Mouse (Mus musculus) liver, embryonic 14.5 days (tissue): ENCODE measurements at regions not wholly inside any gene's neighbourhood (a gene's known extent, or its start where the extent isn't known, plus 50 kb on each side); places are given as distances from the start of the nearest gene placed in this dataset.
A peak's percentile ranks its signal among the peaks of the same experiment; 100 is the strongest.

Experiments used
- ATAC-seq: fragments of 200-750 bp; cut with Nextera tagmentation; 2 replicates; pipeline ENCODE4 v1.8.0; 2017; ENCODE audit warnings: moderate number of reproducible peaks, mild to moderate bottlenecking, moderate library complexity; ENCODE audit not compliant: insufficient read depth
- DNase-seq, 3 experiments: peaks; one replicate each; pipeline ENCODE4 v3.0.0-alpha.2; 2012 to 2013; ENCODE audit warnings: low read depth in 3 of 3, low spot score in 3 of 3
- H3K27ac ChIP-seq: fragments of 300-500 bp; sonication (generic); 2 replicates; pipeline ENCODE4 v1.5.1; 2014; ENCODE audit warnings: moderate library complexity, mild to moderate bottlenecking, control low read depth, inconsistent platforms
- H3K27me3 ChIP-seq: fragments of 300-500 bp; sonication (generic); 2 replicates; pipeline ENCODE4 v1.6.1; 2014; ENCODE audit warnings: mild to moderate bottlenecking, low read length, moderate library complexity; ENCODE audit not compliant: control insufficient read depth, insufficient read depth
- H3K36me3 ChIP-seq: fragments of 300-500 bp; sonication (generic); replicated peaks from 2 replicates; pipeline ENCODE4 v1.6.1; 2014; ENCODE audit warnings: low read depth; ENCODE audit not compliant: control insufficient read depth, insufficient read depth
- H3K4me1 ChIP-seq, 2 experiments: fragments of 200-500 bp in 1 of 2; fragments of 300-500 bp in 1 of 2; sonication (generic) in 1 of 2; replicated peaks; 2 replicates each; pipeline ENCODE4 v1.6.1; 2012 to 2014; ENCODE audit warnings: antibody characterized with exemption in 1 of 2, inconsistent platforms in 1 of 2, low read length in 1 of 2; ENCODE audit not compliant: control insufficient read depth in 2 of 2, insufficient read depth in 2 of 2
- H3K4me2 ChIP-seq: fragments of 300-500 bp; sonication (generic); 2 replicates; pipeline ENCODE4 v1.6.1; 2014; ENCODE audit warnings: low read depth, mild to moderate bottlenecking, control low read depth, moderate library complexity
- H3K4me3 ChIP-seq, 2 experiments: fragments of 200-500 bp in 1 of 2; fragments of 300-500 bp in 1 of 2; sonication (generic) in 1 of 2; 2 replicates each; pipeline ENCODE4 v1.5.1; 2012 to 2014; ENCODE audit warnings: low read depth in 2 of 2, low read length in 2 of 2, mild to moderate bottlenecking in 2 of 2, control low read depth in 1 of 2, inconsistent platforms in 1 of 2, moderate library complexity in 1 of 2; ENCODE audit not compliant: insufficient read depth in 1 of 2
- H3K9ac ChIP-seq: fragments of 300-500 bp; sonication (generic); replicated peaks from 2 replicates; pipeline ENCODE4 v1.6.1; 2014; ENCODE audit warnings: mild to moderate bottlenecking, control low read depth, moderate library complexity
- H3K9me3 ChIP-seq: fragments of 300-500 bp; sonication (generic); 2 replicates; pipeline ENCODE4 v1.6.1; 2016; ENCODE audit warnings: low read length, mixed read lengths; ENCODE audit not compliant: control insufficient read depth
- CTCF ChIP-seq: IDR thresholded peaks from 2 replicates; pipeline ENCODE4 v1.5.1; 2016; ENCODE audit warnings: antibody characterized with exemption, low read depth, control low read depth
- EP300 ChIP-seq: IDR thresholded peaks from 2 replicates; pipeline ENCODE4 v1.6.1; 2016; ENCODE audit warnings: antibody characterized with exemption, low read depth
- WGBS: fragments of 180-500 bp; shearing (Covaris S2); extraction: QIAGEN DNeasy Blood & Tissue Kit; methylation state at CpG from one replicate; pipeline ENCODE4 v1.1.7; 2014; ENCODE audit not compliant: insufficient replicate concordance; 5-methylcytosine and 5-hydroxymethylcytosine counted together

- peak; percentile 53 for ATAC-seq
Measured at GRCm38 (mm10) chr2:8628007-8628406, 1118.6 kb upstream of the Celf2 start.

DNA sequence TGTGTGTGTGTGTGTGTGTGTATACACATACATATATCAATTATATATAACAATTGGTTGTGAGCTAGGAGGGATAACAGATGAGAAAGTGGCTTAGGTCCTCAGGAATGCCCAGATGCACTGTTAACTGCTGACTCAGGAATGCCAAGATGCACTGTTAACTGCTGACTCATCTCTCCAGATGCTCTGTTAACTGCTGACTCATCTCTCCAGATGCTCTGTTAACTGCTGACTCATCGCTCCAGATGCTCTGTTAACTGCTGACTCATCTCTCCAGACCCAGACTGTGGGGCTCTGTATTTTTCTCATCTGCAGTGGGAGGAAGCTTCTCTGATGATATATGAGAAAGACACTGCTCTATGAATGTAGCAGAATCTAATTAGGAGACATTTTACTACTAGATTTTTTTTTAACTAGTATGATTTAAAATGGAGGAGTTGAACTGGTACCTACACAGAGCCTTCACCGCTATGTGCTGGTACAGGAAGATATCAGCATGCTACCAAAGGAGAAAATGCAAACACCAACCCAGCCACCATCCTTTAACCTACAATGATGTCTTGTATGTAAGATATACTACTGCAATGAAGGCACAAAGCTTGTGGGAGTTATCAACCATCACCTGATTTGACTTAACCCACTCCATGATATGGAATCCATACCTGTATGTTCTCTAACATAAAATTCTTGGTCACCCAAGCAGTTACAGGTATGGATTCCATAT lies 1119.3 kb upstream of the Celf2 start:
- no peak overlapping the region for H3K27ac ChIP-seq
- no peak overlapping the region for H3K4me3 ChIP-seq
- H3K4me1 ChIP-seq, result peaks cover 0 to 2% of the 10 kb centered on the region in 2 experiments; a peak in 1 of 4 replicates
- H3K9ac ChIP-seq, result no peak overlapping the region
- TF ChIP-seq EP300, result peak; percentile 65
- no peak for TF ChIP-seq CTCF
- peak; percentile 13 to 38 (median 26) for DNase-seq
- no peak overlapping the region for H3K4me2 ChIP-seq
- WGBS, result 77% methylated on average over 2 of the region's 2 CpGs
- ATAC-seq, result peak; percentile 87
- H3K9me3 ChIP-seq, result no peaks in the 10 kb centered on the region
- H3K36me3 ChIP-seq, result no peaks in the 10 kb centered on the region
- H3K27me3 ChIP-seq, result no peaks in the 10 kb centered on the region

More at GRCm38 (mm10) chr2:8628007-8628406, 1118.6 kb upstream of the Celf2 start:
- no peak overlapping the region for H3K27ac ChIP-seq
- no peaks in the 10 kb centered on the region for H3K27me3 ChIP-seq
- H3K4me1 ChIP-seq, result peaks cover 0 to 2% of the 10 kb centered on the region in 2 experiments; a peak in 1 of 4 replicates
- no peaks in the 10 kb centered on the region for H3K9me3 ChIP-seq
- WGBS, result 49% methylated on average over 1 of the region's 1 CpGs
- DNase-seq, result no peak
- no peaks in the 10 kb centered on the region for H3K36me3 ChIP-seq
- no peak overlapping the region for H3K4me3 ChIP-seq
- H3K9ac ChIP-seq, result no peak overlapping the region
- TF ChIP-seq EP300 (no peak), CTCF (no peak)
- H3K4me2 ChIP-seq, result no peak overlapping the region

DNA sequence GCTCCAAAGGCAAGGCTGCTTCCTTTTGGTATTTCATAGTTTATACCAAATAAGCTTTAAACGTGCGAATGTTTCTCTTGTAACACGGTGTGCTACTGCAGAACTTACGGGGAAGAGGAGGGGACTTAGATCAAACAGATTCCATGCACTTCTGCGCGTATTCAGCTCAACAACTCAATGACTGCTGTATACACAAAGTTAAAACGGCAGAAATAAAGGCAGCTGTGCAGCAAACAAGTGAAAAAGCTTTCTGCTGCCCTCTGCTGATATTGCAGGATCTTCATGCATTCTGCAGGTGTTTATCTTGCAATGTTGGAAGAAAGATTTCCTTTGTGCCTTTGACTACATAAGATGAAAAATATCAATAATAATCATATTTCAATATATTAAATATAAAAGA lies 1128.7 kb upstream of the Celf2 start:
- TF ChIP-seq EP300 (no peak), CTCF (no peak)
- ATAC-seq (no peak), DNase-seq (no peak)
- H3K27me3 ChIP-seq, result no peaks in the 10 kb centered on the region
- H3K36me3 ChIP-seq, result no peaks in the 10 kb centered on the region
- no peak overlapping the region for H3K9ac ChIP-seq
- H3K27ac ChIP-seq, result no peak overlapping the region
- no peaks in the 10 kb centered on the region for H3K4me1 ChIP-seq
- 47% methylated on average over 7 of the region's 7 CpGs for WGBS
- no peaks in the 10 kb centered on the region for H3K9me3 ChIP-seq
- H3K4me2 ChIP-seq, result no peak overlapping the region
- no peak overlapping the region for H3K4me3 ChIP-seq

DNA sequence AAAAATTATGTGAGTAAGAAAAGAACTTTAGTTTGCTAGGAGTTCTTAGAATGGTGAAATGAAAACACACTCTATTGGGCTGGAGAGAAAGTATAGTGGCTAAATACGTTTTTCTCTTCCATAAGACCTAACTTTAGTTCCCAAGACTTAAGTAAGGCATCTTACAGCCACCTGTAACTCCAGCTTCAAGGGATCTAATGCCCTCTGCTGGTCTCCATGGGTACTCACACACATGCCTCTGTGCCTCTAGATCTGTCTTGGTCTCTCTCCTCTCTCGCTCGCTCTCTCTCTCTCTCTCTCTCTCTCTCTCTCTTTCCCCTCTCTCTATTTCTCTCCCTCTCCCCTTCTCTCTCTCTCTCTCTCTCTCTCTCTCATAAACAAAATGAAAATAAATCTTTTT lies 1129.9 kb upstream of the Celf2 start:
- no peaks in the 10 kb centered on the region for H3K9me3 ChIP-seq
- H3K4me1 ChIP-seq, result no peaks in the 10 kb centered on the region
- no peak overlapping the region for H3K4me3 ChIP-seq
- H3K27me3 ChIP-seq, result no peaks in the 10 kb centered on the region
- 25% methylated on average over 3 of the region's 3 CpGs for WGBS
- ATAC-seq (no peak), DNase-seq (no peak)
- H3K9ac ChIP-seq, result no peak overlapping the region
- no peaks in the 10 kb centered on the region for H3K36me3 ChIP-seq
- TF ChIP-seq CTCF (peak; percentile 53; the same call in 1 of the 2 replicates), EP300 (no peak)
- no peak overlapping the region for H3K4me2 ChIP-seq
- no peak overlapping the region for H3K27ac ChIP-seq

GRCm38 (mm10) chr2:8645463-8645862 lies 1136.1 kb upstream of the Celf2 start:
- WGBS, result 30% methylated on average over 1 of the region's 1 CpGs
- ATAC-seq, result no peak
- Histone ChIP-seq H3K4me1 (no peaks in the 10 kb centered on the region), H3K36me3 (no peaks in the 10 kb centered on the region), H3K4me2 (no peak overlapping the region), H3K27ac (no peak overlapping the region), H3K9ac (no peak overlapping the region), H3K9me3 (no peaks in the 10 kb centered on the region), H3K27me3 (no peaks in the 10 kb centered on the region), H3K4me3 (no peak overlapping the region)
- TF ChIP-seq EP300 (no peak), CTCF (peak; percentile 20; the same call in 1 of the 2 replicates)
- DNase-seq, result no peak
